Mouse (Mus musculus) heart, embryonic 11.5 days (tissue): ENCODE results near the gene Alkbh4. TPM values are rescaled to one million over a fixed set of nuclear protein-coding genes. Genes with fewer than 3 reads are reported as not detected.

ENCODE experiments used
- ATAC-seq: fragments of 200-750 bp; cut with Nextera tagmentation; replicated peaks from 2 replicates; pipeline ENCODE4 v1.8.0; 2017; ENCODE audit warnings: moderate library complexity; ENCODE audit not compliant: insufficient number of reproducible peaks, low FRiP score, low TSS enrichment
- H3K27ac ChIP-seq: fragments of 300-500 bp; sonication (generic); 2 replicates; pipeline ENCODE4 v1.5.1; 2014; ENCODE audit warnings: mild to moderate bottlenecking, low read depth, low read length
- H3K27me3 ChIP-seq: fragments of 300-500 bp; sonication (generic); 2 replicates; pipeline ENCODE4 v1.6.1; 2014; ENCODE audit warnings: mild to moderate bottlenecking, low read length, mixed read lengths; ENCODE audit not compliant: control insufficient read depth, insufficient read depth
- H3K36me3 ChIP-seq: fragments of 300-500 bp; sonication (generic); 2 replicates; pipeline ENCODE4 v1.6.1; 2014; ENCODE audit warnings: mild to moderate bottlenecking, low read length, moderate library complexity, mixed read lengths; ENCODE audit not compliant: control insufficient read depth, insufficient read depth
- H3K4me1 ChIP-seq: fragments of 300-500 bp; sonication (generic); 2 replicates; pipeline ENCODE4 v1.6.1; 2014; ENCODE audit warnings: low read length; ENCODE audit not compliant: control insufficient read depth, insufficient read depth
- H3K4me2 ChIP-seq: fragments of 300-500 bp; sonication (generic); 2 replicates; pipeline ENCODE4 v1.6.1; 2014; ENCODE audit warnings: mild to moderate bottlenecking, moderate library complexity
- H3K4me3 ChIP-seq: fragments of 300-500 bp; sonication (generic); 2 replicates; pipeline ENCODE4 v1.5.1; 2014; ENCODE audit warnings: low read depth, low read length
- H3K9ac ChIP-seq: fragments of 300-500 bp; sonication (generic); 2 replicates; pipeline ENCODE4 v1.6.1; 2014; ENCODE audit warnings: mild to moderate bottlenecking, low read depth, low read length, moderate library complexity
- H3K9me3 ChIP-seq: fragments of 300-500 bp; sonication (generic); replicated peaks from 2 replicates; pipeline ENCODE4 v1.6.1; 2016; ENCODE audit warnings: low read length; ENCODE audit not compliant: control insufficient read depth
- WGBS: fragments of 180-500 bp; shearing (Covaris S2); extraction: QIAGEN DNeasy Blood & Tissue Kit; methylation state at CpG from one replicate; pipeline ENCODE4 v1.1.7; 2014; ENCODE audit not compliant: insufficient replicate concordance; 5-methylcytosine and 5-hydroxymethylcytosine counted together
- polyA plus RNA-seq: library from polyadenylated mRNA; unstranded; fragments of >200 nt; fragmentation: Nextera tagmentation; extraction: Ambion mirVana; gene quantifications from 2 replicates; pipeline ENCODE4 v1.2.1, GENCODE M21; 2014

Alkbh4 gene
- polyA plus RNA-seq, 1 experiment from 2014 or later: 16.7 TPM

- Histone ChIP-seq H3K9me3 (no peaks in the 10 kb centered on the region), H3K9ac (peak overlapping the region; percentile 57), H3K4me3 (peak overlapping the region; percentile 52), H3K4me2 (peak overlapping the region; percentile 96), H3K27me3 (no peaks in the 10 kb centered on the region; the same call in 1 of the 2 replicates), H3K4me1 (peaks cover 9% of the 10 kb centered on the region), H3K36me3 (0 out of 2 replicates have a peak, but pooled peaks cover 3% of the 10 kb centered on the region), H3K27ac (no peak overlapping the region)
- 14% methylated on average over 15 of the region's 15 CpGs for WGBS
- no peak; the same call in none of the 2 replicates for ATAC-seq
Measured at GRCm38 (mm10) chr5:136169626-136170511, 33.9 kb downstream of the Alkbh4 start.

- Histone ChIP-seq H3K9ac (peak within 1 kb of the TSS; percentile 57), H3K4me3 (peak within 1 kb of the TSS; percentile 52), H3K4me1 (peaks cover 9% of the 10 kb centered on the region), H3K27me3 (no peaks in the 10 kb centered on the region; the same call in 1 of the 2 replicates), H3K27ac (no peak within 1 kb of the TSS), H3K36me3 (0 out of 2 replicates have a peak, but pooled peaks cover 3% of the 10 kb centered on the region), H3K9me3 (no peaks in the 10 kb centered on the region), H3K4me2 (peak within 1 kb of the TSS; percentile 96)
- 7% methylated on average over 49 of the region's 49 CpGs for WGBS
- peak; percentile 76 for ATAC-seq
Measured at GRCm38 (mm10) chr5:136170512-136171362, 34.8 kb downstream of the Alkbh4 start, which contains the start of gene Orai2. Gene Orai2, minus strand, starts transcription at chr5:136170713.

- WGBS: 35% methylated on average over 17 of the region's 17 CpGs
- Histone ChIP-seq H3K36me3 (0 out of 2 replicates have a peak, but pooled peaks cover 3% of the 10 kb centered on the region), H3K27ac (no peak overlapping the region), H3K9ac (no peak overlapping the region), H3K4me1 (peaks cover 9% of the 10 kb centered on the region), H3K9me3 (no peaks in the 10 kb centered on the region), H3K27me3 (no peaks in the 10 kb centered on the region; the same call in 1 of the 2 replicates), H3K4me3 (peak overlapping the region; percentile 52), H3K4me2 (peak overlapping the region; percentile 96)
- no peak for ATAC-seq
Measured at GRCm38 (mm10) chr5:136171363-136172341, 35.7 kb downstream of the Alkbh4 start.

- Histone ChIP-seq H3K27ac (no peak overlapping the region), H3K27me3 (no peaks in the 10 kb centered on the region; the same call in 1 of the 2 replicates), H3K4me3 (no peak overlapping the region), H3K36me3 (0 out of 2 replicates have a peak, but pooled peaks cover 3% of the 10 kb centered on the region), H3K4me1 (peaks cover 9% of the 10 kb centered on the region), H3K9ac (no peak overlapping the region), H3K4me2 (no peak overlapping the region), H3K9me3 (no peaks in the 10 kb centered on the region)
- ATAC-seq: no peak
- 67% methylated on average over 9 of the region's 9 CpGs for WGBS
Measured at GRCm38 (mm10) chr5:136172939-136173338, 37.0 kb downstream of the Alkbh4 start.

- no peak for ATAC-seq
- Histone ChIP-seq H3K4me2 (no peak overlapping the region), H3K4me3 (no peak overlapping the region), H3K27ac (no peak overlapping the region), H3K4me1 (peaks cover 9% of the 10 kb centered on the region), H3K36me3 (0 out of 2 replicates have a peak, but pooled peaks cover 3% of the 10 kb centered on the region), H3K9me3 (no peaks in the 10 kb centered on the region), H3K27me3 (no peaks in the 10 kb centered on the region; the same call in 1 of the 2 replicates), H3K9ac (no peak overlapping the region)
- 48% methylated on average over 9 of the region's 9 CpGs for WGBS
Measured at GRCm38 (mm10) chr5:136173606-136174463, 37.9 kb downstream of the Alkbh4 start.

- 86% methylated on average over 5 of the region's 5 CpGs for WGBS
- Histone ChIP-seq H3K4me1 (no peaks in the 10 kb centered on the region), H3K4me3 (no peak overlapping the region), H3K27me3 (no peaks in the 10 kb centered on the region), H3K36me3 (peaks cover 28% of the 10 kb centered on the region), H3K9ac (no peak overlapping the region), H3K4me2 (no peak overlapping the region), H3K9me3 (no peaks in the 10 kb centered on the region), H3K27ac (no peak overlapping the region)
- ATAC-seq: no peak
Measured at GRCm38 (mm10) chr5:136179594-136179993, 43.6 kb downstream of the Alkbh4 start.

GRCm38 (mm10) chr5:136181197-136181596 is 45.3 kb downstream of the Alkbh4 start:
- Histone ChIP-seq H3K4me2 (no peak overlapping the region), H3K4me1 (no peaks in the 10 kb centered on the region), H3K27me3 (no peaks in the 10 kb centered on the region), H3K9me3 (no peaks in the 10 kb centered on the region), H3K36me3 (peaks cover 30% of the 10 kb centered on the region), H3K9ac (no peak overlapping the region), H3K4me3 (no peak overlapping the region), H3K27ac (no peak overlapping the region)
- ATAC-seq: no peak
- 84% methylated on average over 6 of the region's 6 CpGs for WGBS
